Mouse (Mus musculus) lung, adult 2 months (tissue): ENCODE results near the gene Ptprb.

Experiments
- CTCF ChIP-seq: fragments of 200-500 bp; IDR thresholded peaks from 2 replicates; pipeline ENCODE4 v1.5.1; 2011; ENCODE audit warnings: mild to moderate bottlenecking, low read length, control low read depth; ENCODE audit not compliant: insufficient read depth
- POLR2A ChIP-seq: fragments of 200-500 bp; IDR thresholded peaks from 2 replicates; pipeline ENCODE4 v1.6.1; 2011; ENCODE audit warnings: low read depth, mild to moderate bottlenecking, control low read depth, low read length, borderline replicate concordance; ENCODE audit errors: extremely low read depth

- TF ChIP-seq POLR2A = no peak
- no peak for TF ChIP-seq CTCF
These were observed 53.8 kb downstream of the Ptprb start for GRCm38 (mm10) chr10:116329086-116329485.
